Mouse (Mus musculus) liver, embryonic 11.5 days (tissue): ENCODE data around the gene Clip2. TPM values are rescaled to one million over a fixed set of nuclear protein-coding genes. Genes with fewer than 3 reads are reported as not detected.
A peak's percentile ranks its signal among the peaks of the same experiment; 100 is the strongest.

Experiments
- ATAC-seq: fragments of 200-750 bp; cut with Nextera tagmentation; replicated peaks from 2 replicates; pipeline ENCODE4 v1.8.0; 2017; ENCODE audit warnings: moderate number of reproducible peaks, mild to moderate bottlenecking, moderate TSS enrichment, moderate library complexity; ENCODE audit not compliant: low FRiP score
- DNase-seq: peaks from one replicate; pipeline ENCODE4 v3.0.0-alpha.2; 2017; ENCODE audit warnings: low spot score
- H3K27ac ChIP-seq: fragments of 300-500 bp; sonication (generic); 2 replicates; pipeline ENCODE4 v1.5.1; 2014; ENCODE audit warnings: mild to moderate bottlenecking, low read depth, low read length, control low read depth
- H3K27me3 ChIP-seq: fragments of 300-500 bp; sonication (generic); replicated peaks from 2 replicates; pipeline ENCODE4 v1.6.1; 2014; ENCODE audit warnings: low read length, mixed read lengths; ENCODE audit not compliant: control insufficient read depth, insufficient read depth
- H3K36me3 ChIP-seq: fragments of 300-500 bp; sonication (generic); 2 replicates; pipeline ENCODE4 v1.6.1; 2014; ENCODE audit warnings: mild to moderate bottlenecking, low read length, moderate library complexity, mixed read lengths; ENCODE audit not compliant: control insufficient read depth, insufficient read depth
- H3K4me1 ChIP-seq: fragments of 300-500 bp; sonication (generic); replicated peaks from 2 replicates; pipeline ENCODE4 v1.6.1; 2014; ENCODE audit warnings: low read length, mixed read lengths; ENCODE audit not compliant: control insufficient read depth, insufficient read depth
- H3K4me2 ChIP-seq: fragments of 300-500 bp; sonication (generic); 2 replicates; pipeline ENCODE4 v1.6.1; 2014; ENCODE audit warnings: mild to moderate bottlenecking, control low read depth, moderate library complexity
- H3K4me3 ChIP-seq: fragments of 300-500 bp; sonication (generic); 2 replicates; pipeline ENCODE4 v1.5.1; 2014; ENCODE audit warnings: low read depth, low read length, control low read depth
- H3K9ac ChIP-seq: fragments of 300-500 bp; sonication (generic); 2 replicates; pipeline ENCODE4 v1.6.1; 2014; ENCODE audit warnings: low read depth, low read length, control low read depth
- H3K9me3 ChIP-seq: fragments of 300-500 bp; sonication (generic); 2 replicates; pipeline ENCODE4 v1.6.1; 2016; ENCODE audit warnings: low read length, inconsistent platforms, mixed read lengths; ENCODE audit not compliant: control insufficient read depth
- WGBS: fragments of 180-500 bp; shearing (Covaris S2); extraction: QIAGEN DNeasy Blood & Tissue Kit; methylation state at CpG from one replicate; pipeline ENCODE4 v1.1.7; 2014; 5-methylcytosine and 5-hydroxymethylcytosine counted together
- polyA plus RNA-seq: library from polyadenylated mRNA; unstranded; fragments of >200 nt; fragmentation: Nextera tagmentation; extraction: Ambion mirVana; gene quantifications from 2 replicates; pipeline ENCODE4 v1.2.1, GENCODE M21; 2014

The Clip2 gene
- polyA plus RNA-seq, 1 experiment from 2014 or later, result 1.7 TPM

GRCm38 (mm10) chr5:134462316-134462715 lies 89.9 kb downstream of the Clip2 start:
- no peak for ATAC-seq
- Histone ChIP-seq H3K36me3 (no peaks in the 10 kb centered on the region), H3K9me3 (no peaks in the 10 kb centered on the region), H3K27ac (no peak overlapping the region), H3K27me3 (no peaks in the 10 kb centered on the region), H3K4me1 (peaks cover 26% of the 10 kb centered on the region), H3K4me2 (no peak overlapping the region), H3K9ac (no peak overlapping the region), H3K4me3 (no peak overlapping the region)
- DNase-seq, result no peak
- 91% methylated on average over 2 of the region's 2 CpGs for WGBS

GRCm38 (mm10) chr5:134460546-134460945 lies 91.7 kb downstream of the Clip2 start:
- Histone ChIP-seq H3K9ac (no peak overlapping the region), H3K4me1 (peaks cover 11% of the 10 kb centered on the region; the same call in 1 of the 2 replicates), H3K27ac (no peak overlapping the region), H3K4me3 (no peak overlapping the region), H3K9me3 (no peaks in the 10 kb centered on the region), H3K27me3 (no peaks in the 10 kb centered on the region), H3K36me3 (no peaks in the 10 kb centered on the region), H3K4me2 (no peak overlapping the region)
- DNase-seq (no peak), ATAC-seq (no peak)
- WGBS, result 94% methylated on average over 4 of the region's 4 CpGs

GRCm38 (mm10) chr5:134459096-134459495 lies 93.1 kb downstream of the Clip2 start:
- no peaks in the 10 kb centered on the region for H3K9me3 ChIP-seq
- H3K27me3 ChIP-seq, result no peaks in the 10 kb centered on the region
- H3K4me3 ChIP-seq, result no peak overlapping the region
- DNase-seq (no peak), ATAC-seq (no peak)
- WGBS, result 83% methylated on average over 7 of the region's 7 CpGs
- H3K9ac ChIP-seq, result no peak overlapping the region
- H3K4me2 ChIP-seq, result no peak overlapping the region
- H3K36me3 ChIP-seq, result no peaks in the 10 kb centered on the region
- no peak overlapping the region for H3K27ac ChIP-seq
- H3K4me1 ChIP-seq, result peaks cover 5% of the 10 kb centered on the region; the same call in 1 of the 2 replicates

GRCm38 (mm10) chr5:134458416-134458815 lies 93.8 kb downstream of the Clip2 start:
- H3K27ac ChIP-seq, result no peak overlapping the region
- ATAC-seq, result no peak
- no peaks in the 10 kb centered on the region for H3K27me3 ChIP-seq
- no peak for DNase-seq
- WGBS, result 75% methylated on average over 3 of the region's 3 CpGs
- H3K9me3 ChIP-seq, result no peaks in the 10 kb centered on the region
- no peak overlapping the region for H3K4me3 ChIP-seq
- H3K9ac ChIP-seq, result no peak overlapping the region
- H3K4me1 ChIP-seq, result peaks cover 5% of the 10 kb centered on the region
- no peaks in the 10 kb centered on the region for H3K36me3 ChIP-seq
- H3K4me2 ChIP-seq, result no peak overlapping the region

GRCm38 (mm10) chr5:134457371-134457770 lies 94.9 kb downstream of the Clip2 start:
- Histone ChIP-seq H3K9me3 (no peaks in the 10 kb centered on the region), H3K36me3 (no peaks in the 10 kb centered on the region), H3K27ac (no peak overlapping the region), H3K9ac (no peak overlapping the region), H3K4me3 (no peak overlapping the region), H3K4me2 (no peak overlapping the region), H3K4me1 (peaks cover 5% of the 10 kb centered on the region), H3K27me3 (no peaks in the 10 kb centered on the region)
- no peak for ATAC-seq
- 81% methylated on average over 2 of the region's 2 CpGs for WGBS
- no peak for DNase-seq

GRCm38 (mm10) chr5:134456503-134456962 lies 95.7 kb downstream of the Clip2 start, which contains the start of gene Gtf2ird1:
Gene Gtf2ird1, minus strand, starts transcription at chr5:134456716.
- Histone ChIP-seq H3K4me2 (peak within 1 kb of the TSS; percentile 82), H3K27me3 (no peaks in the 10 kb centered on the region), H3K4me1 (peaks cover 5% of the 10 kb centered on the region), H3K4me3 (peak within 1 kb of the TSS; percentile 66), H3K9me3 (no peaks in the 10 kb centered on the region), H3K9ac (peak within 1 kb of the TSS; percentile 72), H3K36me3 (peaks cover 5% of the 10 kb centered on the region; the same call in 1 of the 2 replicates), H3K27ac (peak within 1 kb of the TSS; percentile 63)
- ATAC-seq (peak; percentile 82), DNase-seq (peak; percentile 81)
- under 1% methylated on average over 43 of the region's 44 CpGs for WGBS

GRCm38 (mm10) chr5:134455914-134456423 lies 96.3 kb downstream of the Clip2 start:
- WGBS, result 0% methylated on average over 17 of the region's 17 CpGs
- peak overlapping the region; percentile 63 for H3K27ac ChIP-seq
- DNase-seq (peak; percentile 73), ATAC-seq (peak; percentile 65)
- no peaks in the 10 kb centered on the region for H3K27me3 ChIP-seq
- peaks cover 5% of the 10 kb centered on the region for H3K4me1 ChIP-seq
- peak overlapping the region; percentile 66 for H3K4me3 ChIP-seq
- peak overlapping the region; percentile 82 for H3K4me2 ChIP-seq
- peak overlapping the region; percentile 72 for H3K9ac ChIP-seq
- H3K36me3 ChIP-seq, result peaks cover 5% of the 10 kb centered on the region; the same call in 1 of the 2 replicates
- no peaks in the 10 kb centered on the region for H3K9me3 ChIP-seq

GRCm38 (mm10) chr5:134455186-134455895 lies 96.9 kb downstream of the Clip2 start:
- Histone ChIP-seq H3K36me3 (peaks cover 5% of the 10 kb centered on the region; the same call in 1 of the 2 replicates), H3K4me3 (peak overlapping the region; percentile 66), H3K27ac (peak overlapping the region; percentile 54; the same call in 1 of the 2 replicates), H3K27me3 (no peaks in the 10 kb centered on the region), H3K4me2 (peak overlapping the region; percentile 82), H3K4me1 (peaks cover 5% of the 10 kb centered on the region), H3K9ac (peak overlapping the region; percentile 72), H3K9me3 (no peaks in the 10 kb centered on the region)
- DNase-seq (peak; percentile 65), ATAC-seq (peak; percentile 15; the same call in 1 of the 2 replicates)
- WGBS, result 2% methylated on average over 21 of the region's 21 CpGs
